Mouse (Mus musculus): ENCODE measurements around the gene Spa17. TPM values are rescaled to one million over a fixed set of nuclear protein-coding genes. Genes with fewer than 3 reads are reported as not detected.

Gene Spa17
- polyA plus RNA-seq, 1 experiment: 2.7 TPM

DNA sequence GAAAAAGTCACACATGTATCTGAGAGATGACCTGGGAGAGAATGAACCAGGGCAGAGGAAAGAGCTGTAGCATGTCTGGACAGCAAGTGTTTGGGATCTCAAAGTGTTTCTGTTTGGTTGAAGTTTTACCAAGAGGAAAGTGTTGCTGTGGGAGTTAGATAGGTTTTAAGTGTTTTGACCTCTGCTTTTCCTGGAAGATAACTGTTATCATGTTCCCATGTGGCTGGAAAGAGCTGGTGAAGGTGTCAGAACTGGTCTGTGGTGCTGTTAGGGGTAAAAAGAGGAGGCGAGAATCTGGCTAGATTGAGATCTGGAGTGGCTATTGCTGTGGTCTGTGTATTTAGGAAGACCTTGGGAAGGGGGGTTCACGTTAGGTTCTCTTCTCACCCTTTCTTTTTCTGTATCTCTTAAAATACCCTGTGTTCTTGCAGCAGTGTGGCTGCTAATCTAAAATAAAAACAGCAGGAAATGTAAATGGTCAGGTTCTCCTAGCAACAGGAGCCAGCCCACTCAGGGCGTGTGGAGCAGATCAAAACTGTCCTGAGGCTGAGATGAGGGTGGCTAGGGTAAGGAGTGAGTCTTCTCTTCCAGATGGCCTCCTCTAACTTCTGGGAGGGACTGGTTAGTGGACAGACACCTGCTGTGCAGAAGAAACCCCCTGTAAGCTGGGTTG lies 41.2 kb downstream of the Spa17 start:
- H3K36me3 ChIP-seq (ENCODE audit: control insufficient read depth, insufficient read depth): no peaks in the 10 kb centered on the region
- H3K79me2 ChIP-seq (ENCODE audit: control insufficient read depth, insufficient read depth): no peaks in the 10 kb centered on the region
- peaks cover 28% of the 10 kb centered on the region for H3K27me3 ChIP-seq (ENCODE audit: control insufficient read depth, insufficient read depth, insufficient read length)
- TF ChIP-seq MAX (IDR thresholded peaks at IDR 0.05; ENCODE audit: low read depth) (no peak), REST (IDR thresholded peaks at IDR 0.05; ENCODE audit: insufficient read depth, insufficient read length) (no peak), POLR2AphosphoS2 (IDR thresholded peaks at IDR 0.05; ENCODE audit: insufficient read length, low read depth) (no peak), POLR2A (IDR thresholded peaks at IDR 0.05; ENCODE audit: insufficient read length, low read depth) (no peak), MYOG (IDR thresholded peaks at IDR 0.05; ENCODE audit: control insufficient read depth in 1 of 3, insufficient read depth in 1 of 3, insufficient read length in 2 of 3, low read depth in 2 of 3) (no peak), SRF (IDR thresholded peaks at IDR 0.05; ENCODE audit: control insufficient read depth, insufficient read length, low read depth) (no peak), TCF3 (IDR thresholded peaks at IDR 0.05; ENCODE audit: insufficient read length, low read depth) (no peak), E2F4 (IDR thresholded peaks at IDR 0.05; ENCODE audit: insufficient read depth) (no peak)
- H3ac ChIP-seq (ENCODE audit: control insufficient read depth, insufficient read length): no peak overlapping the region
- H3K4me2 ChIP-seq (ENCODE audit: low read depth): no peak overlapping the region
- no peak overlapping the region for H3K4me3 ChIP-seq

DNA sequence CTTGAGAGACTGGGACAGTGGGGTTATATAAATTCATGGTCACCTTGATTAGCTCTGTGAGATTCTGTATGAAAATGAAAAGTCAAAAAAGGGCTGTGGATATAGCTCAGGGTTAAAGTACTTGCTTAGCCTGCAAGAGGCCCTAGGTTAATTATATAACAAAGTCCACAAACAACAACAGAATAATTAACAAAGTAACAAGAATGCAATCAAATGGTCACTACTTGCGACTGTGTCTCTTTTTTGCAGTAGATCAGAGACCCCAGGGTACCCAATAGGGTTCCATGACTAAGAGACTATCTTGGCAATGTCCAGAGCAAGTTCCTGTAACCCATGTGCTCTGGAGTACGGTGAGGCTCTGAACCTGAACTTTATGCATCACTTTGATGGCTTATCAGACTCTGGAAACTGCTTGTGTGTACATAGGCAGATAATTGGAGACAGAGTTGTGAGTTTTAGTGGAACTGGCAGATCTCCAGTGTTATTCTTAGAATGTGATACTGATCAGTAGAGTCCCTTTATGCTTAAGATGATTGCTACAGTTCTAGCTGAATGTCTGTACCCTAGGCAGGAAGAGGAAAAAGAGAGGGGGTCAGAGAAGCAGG lies 44.2 kb downstream of the Spa17 start:
- H3K36me3 ChIP-seq (ENCODE audit: control insufficient read depth, insufficient read depth): no peaks in the 10 kb centered on the region
- H3K27me3 ChIP-seq (ENCODE audit: control insufficient read depth, insufficient read depth, insufficient read length): peaks cover 26% of the 10 kb centered on the region
- H3K79me2 ChIP-seq (ENCODE audit: control insufficient read depth, insufficient read depth): no peaks in the 10 kb centered on the region
- TF ChIP-seq POLR2AphosphoS2 (IDR thresholded peaks at IDR 0.05; ENCODE audit: insufficient read length, low read depth) (no peak), TCF12 (IDR thresholded peaks at IDR 0.05; ENCODE audit: insufficient read depth, poor library complexity, severe bottlenecking) (no peak), TCF3 (IDR thresholded peaks at IDR 0.05; ENCODE audit: insufficient read length, low read depth) (no peak), E2F4 (IDR thresholded peaks at IDR 0.05; ENCODE audit: insufficient read depth) (no peak), REST (IDR thresholded peaks at IDR 0.05; ENCODE audit: insufficient read depth, insufficient read length) (no peak), MAX (IDR thresholded peaks at IDR 0.05; ENCODE audit: low read depth) (no peak), CEBPB (IDR thresholded peaks at IDR 0.05; ENCODE audit: insufficient read depth, poor library complexity, severe bottlenecking) (no peak)
- H3K4me2 ChIP-seq (ENCODE audit: low read depth): no peak overlapping the region
- no peak overlapping the region for H3ac ChIP-seq (ENCODE audit: control insufficient read depth, insufficient read length)
- H3K4me3 ChIP-seq: no peak overlapping the region

DNA sequence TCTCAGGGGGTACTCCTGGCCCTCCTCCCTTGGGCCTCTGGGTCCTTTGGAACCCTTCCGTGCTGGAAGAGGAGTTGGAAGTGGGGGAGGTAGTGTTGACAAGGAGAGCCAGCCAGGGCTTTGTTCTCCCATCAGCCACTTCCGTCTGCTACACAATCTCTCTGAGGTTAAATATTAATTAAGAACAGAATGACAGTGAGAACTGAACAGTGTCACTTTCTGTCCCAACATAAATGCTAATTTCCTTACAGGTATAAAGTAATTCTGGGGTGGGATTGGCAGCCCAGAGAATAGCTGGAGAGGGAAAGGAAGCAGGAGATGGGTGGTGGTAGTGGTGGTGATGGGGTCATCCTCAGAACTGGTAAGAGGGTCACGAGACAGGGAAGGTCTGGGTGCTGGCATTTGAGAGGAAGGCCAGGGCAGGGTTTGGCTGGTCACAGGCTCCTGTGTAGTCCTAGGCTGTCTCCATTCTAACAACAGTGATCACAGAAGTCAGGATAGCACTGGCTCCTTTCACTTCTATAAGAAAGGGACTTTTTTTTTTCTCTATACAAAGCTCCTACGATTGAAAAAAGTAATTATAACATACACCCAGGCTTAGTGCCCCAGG lies 44.8 kb downstream of the Spa17 start:
- Histone ChIP-seq H3K36me3 (ENCODE audit: control insufficient read depth, insufficient read depth) (no peaks in the 10 kb centered on the region), H3K27me3 (ENCODE audit: control insufficient read depth, insufficient read depth, insufficient read length) (peaks cover 20% of the 10 kb centered on the region), H3K79me2 (ENCODE audit: control insufficient read depth, insufficient read depth) (no peaks in the 10 kb centered on the region), H3K4me3 (no peak overlapping the region), H3K4me2 (ENCODE audit: low read depth) (no peak overlapping the region), H3ac (ENCODE audit: control insufficient read depth, insufficient read length) (no peak overlapping the region)
- TF ChIP-seq E2F4 (IDR thresholded peaks at IDR 0.05; ENCODE audit: insufficient read depth) (no peak), CEBPB (IDR thresholded peaks at IDR 0.05; ENCODE audit: insufficient read depth, poor library complexity, severe bottlenecking) (no peak), MYOD1 (IDR thresholded peaks at IDR 0.05; ENCODE audit: control insufficient read depth in 1 of 3, insufficient read length in 2 of 3, low read depth in 2 of 3) (no peak), MYOG (IDR thresholded peaks at IDR 0.05; ENCODE audit: control insufficient read depth in 1 of 3, insufficient read depth in 1 of 3, insufficient read length in 2 of 3, low read depth in 2 of 3) (no peak), POLR2A (IDR thresholded peaks at IDR 0.05; ENCODE audit: insufficient read length, low read depth) (no peak)

DNA sequence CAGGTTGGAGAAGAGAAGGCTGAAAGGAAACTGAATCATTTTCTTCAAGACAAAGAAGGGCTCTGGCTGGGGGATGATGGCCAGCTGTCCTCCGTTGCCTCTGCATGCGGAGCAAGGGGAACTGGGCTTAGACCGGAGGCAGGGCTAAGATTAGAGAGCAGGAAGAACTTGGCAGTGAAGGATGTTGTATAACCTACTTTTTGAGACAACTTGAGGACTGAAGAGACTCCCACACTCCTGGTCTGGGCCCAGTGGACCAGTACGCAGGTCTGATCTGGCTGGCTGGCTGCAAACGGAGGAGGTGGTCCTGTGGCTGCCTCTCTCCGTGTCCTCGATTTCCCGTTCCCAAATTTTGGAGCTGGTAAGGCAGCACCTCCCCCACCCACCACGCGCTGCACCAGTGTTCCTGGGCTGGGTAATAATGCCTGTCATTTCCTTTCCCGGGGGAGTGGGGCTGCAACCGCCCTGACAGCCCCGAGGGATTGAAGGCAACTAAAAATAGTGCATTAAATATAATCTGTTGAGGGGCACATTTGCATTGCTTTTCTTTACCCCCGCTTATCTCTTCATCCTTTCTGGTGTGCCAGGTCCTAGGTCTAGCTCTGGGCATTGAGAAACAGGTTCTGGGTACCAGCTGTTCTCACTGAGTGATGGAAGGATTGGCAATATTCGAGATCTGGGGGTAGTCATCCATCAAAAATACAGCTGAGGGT lies 45.5 kb downstream of the Spa17 start:
- Histone ChIP-seq H3K36me3 (ENCODE audit: control insufficient read depth, insufficient read depth) (no peaks in the 10 kb centered on the region), H3K27me3 (ENCODE audit: control insufficient read depth, insufficient read depth, insufficient read length) (peaks cover 14% of the 10 kb centered on the region), H3K4me3 (no peak overlapping the region), H3K4me2 (ENCODE audit: low read depth) (no peak overlapping the region), H3ac (ENCODE audit: control insufficient read depth, insufficient read length) (no peak overlapping the region), H3K79me2 (ENCODE audit: control insufficient read depth, insufficient read depth) (no peaks in the 10 kb centered on the region)
- TF ChIP-seq POLR2A (IDR thresholded peaks at IDR 0.05; ENCODE audit: insufficient read length, low read depth) (no peak), REST (IDR thresholded peaks at IDR 0.05; ENCODE audit: insufficient read depth, insufficient read length) (no peak), SRF (IDR thresholded peaks at IDR 0.05; ENCODE audit: control insufficient read depth, insufficient read length, low read depth) (no peak), MYOD1 (IDR thresholded peaks at IDR 0.05; ENCODE audit: control insufficient read depth in 1 of 3, insufficient read length in 2 of 3, low read depth in 2 of 3) (no peak), TCF12 (IDR thresholded peaks at IDR 0.05; ENCODE audit: insufficient read depth, poor library complexity, severe bottlenecking) (no peak), MYOG (IDR thresholded peaks at IDR 0.05; ENCODE audit: control insufficient read depth in 1 of 3, insufficient read depth in 1 of 3, insufficient read length in 2 of 3, low read depth in 2 of 3) (no peak), TCF3 (IDR thresholded peaks at IDR 0.05; ENCODE audit: insufficient read length, low read depth) (no peak), POLR2AphosphoS2 (IDR thresholded peaks at IDR 0.05; ENCODE audit: insufficient read length, low read depth) (no peak), MAX (IDR thresholded peaks at IDR 0.05; ENCODE audit: low read depth) (no peak), CEBPB (IDR thresholded peaks at IDR 0.05; ENCODE audit: insufficient read depth, poor library complexity, severe bottlenecking) (no peak), E2F4 (IDR thresholded peaks at IDR 0.05; ENCODE audit: insufficient read depth) (no peak), USF1 (IDR thresholded peaks at IDR 0.05; ENCODE audit: low read depth) (no peak)
